In genomic region chr19:57007291-57007690, GRCm38 (mm10) we compare ENCODE assay signal across 7 mouse cellular contexts. TPM values are rescaled to one million over a fixed set of nuclear protein-coding genes. Genes with fewer than 3 reads are reported as not detected.
DNase-seq lines count a peak whose midpoint lies in the region; ATAC-seq lines count a peak whose summit lies in the region.

No protein-coding gene starts in this region.

- no peak overlapping the region for H3K9ac ChIP-seq in forebrain, embryonic 13.5 days
- peak overlapping the region; percentile 43; the same call in 1 of the 2 replicates for H3K9ac ChIP-seq in hindbrain, embryonic 15.5 days
- H3K9ac ChIP-seq in liver, embryonic 11.5 days (ENCODE audit: low read depth, low read length): no peak overlapping the region
- 0 out of 2 replicates have a peak overlapping the region, but pooled peaks have one; percentile 14 for H3K9ac ChIP-seq in neural tube, embryonic 15.5 days (replicated peaks)

- H3K36me3 ChIP-seq in forebrain, embryonic 13.5 days (ENCODE audit: poor library complexity, severe bottlenecking): no peaks in the 10 kb centered on the region
- H3K36me3 ChIP-seq in hindbrain, embryonic 15.5 days: no peaks in the 10 kb centered on the region
- no peaks in the 10 kb centered on the region for H3K36me3 ChIP-seq in liver, embryonic 11.5 days (ENCODE audit: control insufficient read depth, insufficient read depth, low read length)
- H3K36me3 ChIP-seq in neural tube, embryonic 15.5 days: no peaks in the 10 kb centered on the region

- 70% methylated on average over 16 of the region's 16 CpGs for WGBS in forebrain, embryonic 13.5 days
- WGBS in hindbrain, embryonic 15.5 days: 53% methylated on average over 16 of the region's 16 CpGs
- 80% methylated on average over 16 of the region's 16 CpGs for whole genome bisulfite sequencing in liver, embryonic 11.5 days
- WGBS in neural tube, embryonic 15.5 days: 59% methylated on average over 16 of the region's 16 CpGs

- H3K27ac ChIP-seq in forebrain, embryonic 13.5 days: no peak overlapping the region
- no peak overlapping the region for H3K27ac ChIP-seq in hindbrain, embryonic 15.5 days (replicated peaks)
- H3K27ac ChIP-seq in liver, embryonic 11.5 days (ENCODE audit: low read depth, low read length): no peak overlapping the region
- H3K27ac ChIP-seq in neural tube, embryonic 15.5 days (replicated peaks): 0 out of 2 replicates have a peak overlapping the region, but pooled peaks have one; percentile 37

- H3K4me3 ChIP-seq in forebrain, embryonic 13.5 days: peak overlapping the region; percentile 46
- peak overlapping the region; percentile 45 for H3K4me3 ChIP-seq in hindbrain, embryonic 15.5 days
- H3K4me3 ChIP-seq in liver, embryonic 11.5 days (ENCODE audit: low read depth, low read length): peak overlapping the region; percentile 54; the same call in 1 of the 2 replicates
- H3K4me3 ChIP-seq in neural tube, embryonic 15.5 days (replicated peaks): peak overlapping the region; percentile 48

- H3K4me1 ChIP-seq in forebrain, embryonic 13.5 days: peaks cover 22% of the 10 kb centered on the region
- H3K4me1 ChIP-seq in hindbrain, embryonic 15.5 days (replicated peaks): peaks cover 28% of the 10 kb centered on the region
- no peaks in the 10 kb centered on the region; the same call in 1 of the 2 replicates for H3K4me1 ChIP-seq in liver, embryonic 11.5 days (replicated peaks; ENCODE audit: control insufficient read depth, insufficient read depth, low read length)
- peaks cover 38% of the 10 kb centered on the region for H3K4me1 ChIP-seq in neural tube, embryonic 15.5 days

- peak; percentile 71 for DNase-seq in Muller cell, postnatal 12 days (ENCODE audit: inconsistent ontology term)
- peak; percentile 60 for DNase-seq in adrenal gland, postnatal 25 days
- no peak for DNase-seq in liver, embryonic 11.5 days (ENCODE audit: low spot score)
- DNase-seq in embryo, embryonic 10.5 days (ENCODE audit: low spot score): no peak

- no peak for ATAC-seq in forebrain, embryonic 13.5 days
- ATAC-seq in hindbrain, embryonic 15.5 days (ENCODE audit: low FRiP score, low read depth): no peak
- ATAC-seq in liver, embryonic 11.5 days (replicated peaks; ENCODE audit: low FRiP score): no peak
- no peak for ATAC-seq in neural tube, embryonic 15.5 days (ENCODE audit: low FRiP score)

- H3K4me2 ChIP-seq in forebrain, embryonic 13.5 days: peak overlapping the region; percentile 79
- H3K4me2 ChIP-seq in hindbrain, embryonic 15.5 days: peak overlapping the region; percentile 84
- H3K4me2 ChIP-seq in liver, embryonic 11.5 days: peak overlapping the region; percentile 81
- peak overlapping the region; percentile 75 for H3K4me2 ChIP-seq in neural tube, embryonic 15.5 days

- H3K27me3 ChIP-seq in forebrain, embryonic 13.5 days: peaks cover 39% of the 10 kb centered on the region
- H3K27me3 ChIP-seq in hindbrain, embryonic 15.5 days: peaks cover 16% of the 10 kb centered on the region
- H3K27me3 ChIP-seq in liver, embryonic 11.5 days (replicated peaks; ENCODE audit: control insufficient read depth, insufficient read depth, low read length): peaks cover 30% of the 10 kb centered on the region
- H3K27me3 ChIP-seq in neural tube, embryonic 15.5 days (replicated peaks): peaks cover 30% of the 10 kb centered on the region

- no peaks in the 10 kb centered on the region for H3K9me3 ChIP-seq in forebrain, embryonic 13.5 days (replicated peaks)
- no peaks in the 10 kb centered on the region for H3K9me3 ChIP-seq in hindbrain, embryonic 15.5 days
- no peaks in the 10 kb centered on the region for H3K9me3 ChIP-seq in liver, embryonic 11.5 days (ENCODE audit: control insufficient read depth, low read length)
- no peaks in the 10 kb centered on the region for H3K9me3 ChIP-seq in neural tube, embryonic 15.5 days (replicated peaks)

RNA-seq across cellular contexts. Expression of gene Afap1l2, which starts 0.7 kb away (rescaled TPM):
- 11.4 and 14.3 TPM in 2 replicates for total RNA-seq in adrenal gland, postnatal 25 days (2021)
- polyA plus RNA-seq in forebrain, embryonic 13.5 days (2015; fragmentation: Nextera tagmentation; extraction: Ambion mirVana): 2.7 and 2.8 TPM in 2 replicates
- 14.5 and 16.4 TPM in 2 replicates for polyA plus RNA-seq in hindbrain, embryonic 15.5 days (2015; fragmentation: Nextera tagmentation; extraction: Ambion mirVana)
- 1.2 and 1.5 TPM in 2 replicates for polyA plus RNA-seq in liver, embryonic 11.5 days (2014; fragmentation: Nextera tagmentation; extraction: Ambion mirVana)
- polyA plus RNA-seq in neural tube, embryonic 15.5 days (2015; fragmentation: Nextera tagmentation; extraction: Ambion mirVana): 12.3 and 15.9 TPM in 2 replicates

Comparison
In these comparisons a context has a peak if more than half of its experiments do, and no peak if none do; other contexts are left out.
1. DNase-seq: peak in Muller cell, postnatal 12 days (single experiment) and adrenal gland, postnatal 25 days (single experiment); none in liver, embryonic 11.5 days (single experiment) and embryo, embryonic 10.5 days (single experiment).
2. H3K9ac ChIP-seq: peak in hindbrain, embryonic 15.5 days (single experiment) and neural tube, embryonic 15.5 days (single experiment); none in forebrain, embryonic 13.5 days (single experiment) and liver, embryonic 11.5 days (single experiment).
3. Peak in every context shown above with its lines, with median percentiles within 50 percentile points of each other: H3K4me2 ChIP-seq and H3K4me3 ChIP-seq.